Mouse (Mus musculus) gastrocnemius, adult 8-10 months (tissue): ENCODE measurements around the gene Gm20441. TPM values are rescaled to one million over a fixed set of nuclear protein-coding genes. Genes with fewer than 3 reads are reported as not detected.

Experiments used
- total RNA-seq, 4 experiments: library from RNA; stranded (reverse); gene quantifications; 2 replicates each; pipeline ENCODE4 v1.2.4; 2022

Gm20441 gene
- total RNA-seq, 4 experiments from 2014 or later = not detected

Other genes with a start within 250 kb of the Gm20441 start
- gene Lrrc75b, start 220.6 kb downstream of the Gm20441 start, total RNA-seq = under 1 TPM in 1 of 4 experiments, not detected in 3; 0.07 TPM
- gene Ggt1, start 219.3 kb downstream of the Gm20441 start, total RNA-seq = not detected
- 1 to 10 TPM; 1.2 to 2.5 (median 2.0) TPM for gene Ggt5, start 191.6 kb downstream of the Gm20441 start, total RNA-seq
- 1 to 10 TPM in 1 of 4 experiments, under 1 TPM in 3; 0.53 to 2.1 (median 0.78) TPM for gene Susd2, start 136.9 kb downstream of the Gm20441 start, total RNA-seq
- gene Cabin1, start 16.6 kb downstream of the Gm20441 start, total RNA-seq = 1 to 10 TPM; 6.6 to 9.3 (median 7.4) TPM
- 10 to 100 TPM; 23.6 to 32.6 (median 29.5) TPM for gene Ddt, start 7.5 kb downstream of the Gm20441 start, total RNA-seq
- gene Gstt3, start 460 bp upstream of the Gm20441 start, total RNA-seq = 1 to 10 TPM; 2.6 to 4.8 (median 3.1) TPM
- 1 to 10 TPM; 4.6 to 8.3 (median 4.8) TPM for gene Gstt1, start 17.6 kb upstream of the Gm20441 start, total RNA-seq
- not detected for gene Gstt4, start 41.6 kb upstream of the Gm20441 start, total RNA-seq
- 1 to 10 TPM; 2.7 to 6.5 (median 3.8) TPM for gene Gstt2, start 56.5 kb upstream of the Gm20441 start, total RNA-seq
- 100 to 1,000 TPM; 144 to 161 (median 157) TPM for gene Mif, start 79.3 kb upstream of the Gm20441 start, total RNA-seq
- gene Derl3, start 112.5 kb upstream of the Gm20441 start, total RNA-seq = 1 to 10 TPM in 1 of 4 experiments, not detected in 3; 1.1 TPM
- 10 to 100 TPM; 11.0 to 16.7 (median 11.5) TPM for gene Smarcb1, start 140.7 kb upstream of the Gm20441 start, total RNA-seq
- gene Chchd10, start 152.2 kb upstream of the Gm20441 start, total RNA-seq = 1,000 to 10,000 TPM; 1,130 to 1,571 (median 1,273) TPM
- 1 to 10 TPM in 3 of 4 experiments, under 1 TPM in 1; 0.77 to 2.3 (median 1.4) TPM for gene Mmp11, start 155.5 kb upstream of the Gm20441 start, total RNA-seq
- not detected for gene Gm867, start 159.7 kb upstream of the Gm20441 start, total RNA-seq
- not detected for gene Vpreb3, start 162.1 kb upstream of the Gm20441 start, total RNA-seq
- gene Gm5134, start 173.6 kb upstream of the Gm20441 start, total RNA-seq = not detected